Mouse (Mus musculus) midbrain, postnatal 0 days (tissue): Measurements from ENCODE around the gene Pfkfb3. TPM values are rescaled to one million over a fixed set of nuclear protein-coding genes. Genes with fewer than 3 reads are reported as not detected.

ENCODE experiments used
- ATAC-seq: fragments of 200-750 bp; cut with Nextera tagmentation; 2 replicates; pipeline ENCODE4 v1.8.0; 2017; ENCODE audit warnings: moderate number of reproducible peaks, mild to moderate bottlenecking, moderate TSS enrichment, moderate library complexity; ENCODE audit not compliant: low FRiP score
- DNase-seq: peaks from one replicate; pipeline ENCODE4 v3.0.0-alpha.2; 2015; ENCODE audit warnings: low spot score
- H3K27ac ChIP-seq: fragments of 300-500 bp; sonication (generic); 2 replicates; pipeline ENCODE4 v1.5.1; 2014; ENCODE audit warnings: low read depth, mild to moderate bottlenecking, low read length, mixed read lengths
- H3K27me3 ChIP-seq: fragments of 300-500 bp; sonication (generic); 2 replicates; pipeline ENCODE4 v1.6.1; 2014; ENCODE audit warnings: low read length, control low read depth, mixed read lengths; ENCODE audit not compliant: insufficient read depth
- H3K36me3 ChIP-seq: fragments of 300-500 bp; sonication (generic); 2 replicates; pipeline ENCODE4 v1.6.1; 2014; ENCODE audit warnings: low read length, control low read depth, mixed read lengths; ENCODE audit not compliant: insufficient read depth
- H3K4me1 ChIP-seq: fragments of 300-500 bp; sonication (generic); 2 replicates; pipeline ENCODE4 v1.6.1; 2014; ENCODE audit warnings: mild to moderate bottlenecking, control low read depth, antibody characterized with exemption, low read length, mixed read lengths; ENCODE audit not compliant: insufficient read depth
- H3K4me2 ChIP-seq: fragments of 300-500 bp; sonication (generic); 2 replicates; pipeline ENCODE4 v1.6.1; 2014; ENCODE audit warnings: low read depth, mild to moderate bottlenecking, low read length, mixed read lengths; ENCODE audit not compliant: poor library complexity, severe bottlenecking
- H3K4me3 ChIP-seq: fragments of 300-500 bp; sonication (generic); 2 replicates; pipeline ENCODE4 v1.5.1; 2014; ENCODE audit warnings: low read depth, mild to moderate bottlenecking, low read length, moderate library complexity
- H3K9ac ChIP-seq: fragments of 300-500 bp; sonication (generic); replicated peaks from 2 replicates; pipeline ENCODE4 v1.6.1; 2014; ENCODE audit warnings: mild to moderate bottlenecking, low read length, moderate library complexity, mixed read lengths; ENCODE audit not compliant: poor library complexity, severe bottlenecking
- H3K9me3 ChIP-seq: fragments of 300-500 bp; sonication (generic); 2 replicates; pipeline ENCODE4 v1.6.1; 2016; ENCODE audit warnings: low read length, control low read depth
- CTCF ChIP-seq: IDR thresholded peaks from 2 replicates; pipeline ENCODE4 v1.5.1; 2016; ENCODE audit warnings: antibody characterized with exemption, mild to moderate bottlenecking
- WGBS: fragments of 180-500 bp; shearing (Covaris S2); extraction: QIAGEN DNeasy Blood & Tissue Kit; methylation state at CpG from one replicate; pipeline ENCODE4 v1.1.7; 2014; 5-methylcytosine and 5-hydroxymethylcytosine counted together
- polyA plus RNA-seq: library from polyadenylated mRNA; unstranded; fragments of >200 nt; fragmentation: Nextera tagmentation; extraction: Ambion mirVana; gene quantifications from 2 replicates; pipeline ENCODE4 v1.2.1, GENCODE M21; 2015
- total RNA-seq: library from RNA; depleted of rRNA; stranded (reverse); fragments of >200 nt; gene quantifications from 2 replicates; pipeline ENCODE4 v1.2.3, GENCODE M21; 2014; rRNA removed

Gene Pfkfb3
- total RNA-seq (14.7 and 17.8 TPM in 2 replicates), polyA plus RNA-seq (20.9 and 23.5 TPM in 2 replicates)

- Histone ChIP-seq H3K4me2 (peak within 1 kb of the TSS; percentile 95), H3K4me3 (peak within 1 kb of the TSS; percentile 67), H3K9me3 (no peaks in the 10 kb centered on the region), H3K36me3 (no peaks in the 10 kb centered on the region), H3K27me3 (peaks cover 17% of the 10 kb centered on the region), H3K27ac (no peak within 1 kb of the TSS), H3K4me1 (no peaks in the 10 kb centered on the region), H3K9ac (peak within 1 kb of the TSS; percentile 74)
- 2% methylated on average over 67 of the region's 67 CpGs for WGBS
- DNase-seq: peak; percentile 44
- TF ChIP-seq CTCF: no peak
- ATAC-seq: peak; percentile 86
Observed at GRCm38 (mm10) chr2:11553471-11554400, at the start of gene Pfkfb3. Pfkfb3 (minus strand) TSS chr2:11554077.

GRCm38 (mm10) chr2:11602506-11603489, 48.9 kb upstream of the Pfkfb3 start:
- under 1% methylated on average over 64 of the region's 78 CpGs for whole genome bisulfite sequencing
- Histone ChIP-seq H3K4me1 (peaks cover 6% of the 10 kb centered on the region; the same call in 1 of the 2 replicates), H3K9me3 (no peaks in the 10 kb centered on the region), H3K27me3 (no peaks in the 10 kb centered on the region), H3K27ac (peak overlapping the region; percentile 79), H3K9ac (peak overlapping the region; percentile 98), H3K4me3 (peak overlapping the region; percentile 95), H3K4me2 (peak overlapping the region; percentile 84), H3K36me3 (peaks cover 8% of the 10 kb centered on the region; the same call in 1 of the 2 replicates)
- ATAC-seq: peak; percentile 99
- peak; percentile 95 for DNase-seq
- TF ChIP-seq CTCF: peak; percentile 100

GRCm38 (mm10) chr2:11601795-11602194, 47.9 kb upstream of the Pfkfb3 start:
- no peaks in the 10 kb centered on the region for H3K9me3 ChIP-seq
- H3K9ac ChIP-seq: no peak overlapping the region; the same call in 1 of the 2 replicates
- H3K27me3 ChIP-seq: no peaks in the 10 kb centered on the region
- H3K4me3 ChIP-seq: peak overlapping the region; percentile 95
- H3K27ac ChIP-seq: no peak overlapping the region
- H3K36me3 ChIP-seq: peaks cover 12% of the 10 kb centered on the region; the same call in 1 of the 2 replicates
- 90% methylated on average over 6 of the region's 6 CpGs for WGBS
- no peak for TF ChIP-seq CTCF
- H3K4me2 ChIP-seq: peak overlapping the region; percentile 84
- H3K4me1 ChIP-seq: peaks cover 6% of the 10 kb centered on the region; the same call in 1 of the 2 replicates
- ATAC-seq: no peak
- DNase-seq: no peak

- peaks cover 35% of the 10 kb centered on the region for H3K36me3 ChIP-seq
- no peak overlapping the region for H3K27ac ChIP-seq
- H3K9ac ChIP-seq: no peak overlapping the region
- H3K4me1 ChIP-seq: peaks cover 6% of the 10 kb centered on the region; the same call in 1 of the 2 replicates
- no peaks in the 10 kb centered on the region for H3K27me3 ChIP-seq
- TF ChIP-seq CTCF: no peak
- no peak overlapping the region for H3K4me3 ChIP-seq
- no peaks in the 10 kb centered on the region for H3K9me3 ChIP-seq
- no peak for DNase-seq
- ATAC-seq: no peak
- H3K4me2 ChIP-seq: no peak overlapping the region
- 98% methylated on average over 7 of the region's 7 CpGs for WGBS
Observed at GRCm38 (mm10) chr2:11597906-11598305, 44.0 kb upstream of the Pfkfb3 start.

- DNase-seq (no peak), ATAC-seq (no peak)
- no peak overlapping the region for H3K4me2 ChIP-seq
- H3K9ac ChIP-seq: no peak overlapping the region
- H3K9me3 ChIP-seq: no peaks in the 10 kb centered on the region
- no peak overlapping the region for H3K4me3 ChIP-seq
- H3K27ac ChIP-seq: no peak overlapping the region
- WGBS: 86% methylated on average over 2 of the region's 2 CpGs
- TF ChIP-seq CTCF: no peak
- no peaks in the 10 kb centered on the region for H3K4me1 ChIP-seq
- peaks cover 44% of the 10 kb centered on the region for H3K36me3 ChIP-seq
- no peaks in the 10 kb centered on the region for H3K27me3 ChIP-seq
Observed at GRCm38 (mm10) chr2:11596690-11597089, 42.8 kb upstream of the Pfkfb3 start.
